Mouse (Mus musculus): Measurements from ENCODE around the gene Wsb1.

DNA sequence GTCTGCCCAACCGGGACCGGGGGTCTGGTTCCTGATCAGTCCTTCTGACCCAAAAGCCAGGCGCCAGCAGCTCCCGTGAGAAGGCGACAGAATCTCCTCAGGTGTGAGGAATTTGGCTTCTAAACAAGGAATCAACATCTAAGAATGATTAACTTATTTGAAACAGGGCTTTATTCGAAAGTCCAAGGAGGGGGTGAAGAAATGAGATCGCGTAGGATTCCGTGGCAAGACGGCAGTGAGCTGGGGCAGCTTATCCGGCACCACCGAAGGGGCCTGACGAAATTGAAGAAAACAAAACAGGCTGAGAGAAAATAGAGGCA, 24.3 kb downstream of the Wsb1 start:
- TF ChIP-seq CTCF (IDR thresholded peaks at IDR 0.05; ENCODE audit: extremely low read depth, insufficient read length, insufficient replicate concordance, low read depth, low read length) (no peak), POLR2A (IDR thresholded peaks at IDR 0.05; ENCODE audit: low read depth, low read length) (no peak)
